Mouse (Mus musculus) embryonic fibroblast, embryonic 13.5 days (primary cell): ENCODE data around the gene Rimbp2.

Experiments
- CTCF ChIP-seq: IDR thresholded peaks from 2 replicates; pipeline ENCODE4 v1.5.1; 2011; ENCODE audit warnings: mild to moderate bottlenecking, control low read depth, low read length, moderate library complexity, borderline replicate concordance; ENCODE audit not compliant: insufficient read depth
- POLR2A ChIP-seq: IDR thresholded peaks from 2 replicates; pipeline ENCODE4 v1.6.1; 2011; ENCODE audit warnings: low read depth, mild to moderate bottlenecking, control low read depth, low read length, moderate library complexity

GRCm38 (mm10) chr5:128746261-128746660 lies 207.0 kb downstream of the Rimbp2 start:
- TF ChIP-seq POLR2A, result no peak
- TF ChIP-seq CTCF, result no peak
